Mouse (Mus musculus): ENCODE results near the gene Stam2. TPM values are rescaled to one million over a fixed set of nuclear protein-coding genes. Genes with fewer than 3 reads are reported as not detected.

Stam2 gene
- total and polyA plus RNA-seq, 3 experiments: 9.3 to 20.5 (median 16.5) TPM

- no peaks in the 10 kb centered on the region for H3K27me3 ChIP-seq (replicated peaks)
- H3K27ac ChIP-seq (ENCODE audit: insufficient read depth, low read depth): no peak overlapping the region
- TF ChIP-seq MYC (IDR thresholded peaks at IDR 0.05; ENCODE audit: low read depth, low read length) (no peak), ZNF384 (IDR thresholded peaks at IDR 0.05; ENCODE audit: low read depth, low read length) (no peak), GABPA (IDR thresholded peaks at IDR 0.05; ENCODE audit: insufficient replicate concordance, low read depth, low read length) (no peak), IRF4 (IDR thresholded peaks at IDR 0.05; ENCODE audit: low read depth, low read length) (no peak), CHD2 (IDR thresholded peaks at IDR 0.05; ENCODE audit: low read length) (no peak), ELF1 (IDR thresholded peaks at IDR 0.05; ENCODE audit: low read depth, low read length) (no peak), RCOR1 (conservative IDR thresholded peaks at IDR 0.05; ENCODE audit: low read depth, low read length) (no peak), JUN (IDR thresholded peaks at IDR 0.05; ENCODE audit: insufficient read depth, low read depth, low read length) (no peak), JUND (conservative IDR thresholded peaks at IDR 0.05; ENCODE audit: low read depth, low read length) (no peak), ZC3H11A (IDR thresholded peaks at IDR 0.05; ENCODE audit: low read depth, low read length) (no peak), MEF2A (IDR thresholded peaks at IDR 0.05; ENCODE audit: borderline replicate concordance, low read depth, low read length) (no peak), EP300 (IDR thresholded peaks at IDR 0.05; ENCODE audit: low read length) (no peak), HCFC1 (IDR thresholded peaks at IDR 0.05; ENCODE audit: low read depth, low read length) (no peak)
- in situ Hi-C loops (cut with MboI; ENCODE audit: low pct_ligation_motif_present, low pct_unique_long_range_greater_than_20kb, low sequenced_read_pairs) (no loop called here), dilution Hi-C loops (cut with MboI; ENCODE audit: extremely low pct_ligation_motif_present, extremely low pct_unique_long_range_greater_than_20kb, low sequenced_read_pairs) (no loop called here)
- no peaks in the 10 kb centered on the region for H3K9me3 ChIP-seq (replicated peaks; ENCODE audit: low read length)
- no peak overlapping the region for H3K4me2 ChIP-seq (ENCODE audit: insufficient read depth, low read depth, poor library complexity, severe bottlenecking)
- no peak for DNase-seq (ENCODE audit: extremely low read depth)
- no peak overlapping the region for H3K4me3 ChIP-seq (replicated peaks in 1 of 3; ENCODE audit: low read depth in 2 of 3, low read length in 2 of 3, poor library complexity in 1 of 3)
- no peaks in the 10 kb centered on the region for H3K79me2 ChIP-seq (replicated peaks; ENCODE audit: control insufficient read depth, extremely low read depth, insufficient read depth, poor library complexity, severe bottlenecking)
- H3K4me1 ChIP-seq (ENCODE audit: control insufficient read depth in 1 of 2, insufficient read depth in 2 of 2): peaks cover 4 to 11% of the 10 kb centered on the region in 2 experiments; a peak in 3 of 4 replicates
- H3K36me3 ChIP-seq (replicated peaks in 1 of 2; ENCODE audit: control insufficient read depth in 1 of 2, insufficient read depth in 1 of 2, low read length in 1 of 2): peaks cover 7 to 54% of the 10 kb centered on the region in 2 experiments
- no peak overlapping the region for H3K9ac ChIP-seq (ENCODE audit: insufficient read depth, low read depth)
These were observed 41.7 kb downstream of the Stam2 start for GRCm38 (mm10) chr2:52700352-52700751.

DNA sequence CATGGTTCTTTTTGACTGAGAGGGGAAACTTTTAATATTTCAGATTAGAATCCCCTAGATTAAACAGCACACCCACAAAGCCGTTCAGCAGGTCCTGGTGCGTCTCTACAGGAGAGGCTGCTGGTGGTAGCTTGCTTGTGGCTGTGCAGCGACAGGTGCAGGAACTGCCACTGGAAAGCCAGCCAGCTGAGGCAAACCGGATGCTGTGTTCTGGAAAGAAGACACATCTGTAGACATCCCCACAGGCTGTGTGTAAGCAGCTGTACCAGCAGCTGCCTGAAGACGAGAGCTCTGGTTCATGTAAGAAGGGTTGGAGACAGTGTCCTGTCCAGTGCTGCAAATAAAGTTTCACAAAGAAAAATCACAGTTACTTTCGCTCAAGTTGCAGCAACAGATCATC lies 47.5 kb downstream of the Stam2 start:
- H3K9ac ChIP-seq (ENCODE audit: insufficient read depth, low read depth): no peak overlapping the region
- DNase-seq (ENCODE audit: extremely low read depth): peak; percentile 75
- peak overlapping the region; percentile 51; the same call in 1 of the 2 replicates for H3K4me2 ChIP-seq (ENCODE audit: insufficient read depth, low read depth, poor library complexity, severe bottlenecking)
- in situ Hi-C loops (cut with MboI; ENCODE audit: low pct_ligation_motif_present, low pct_unique_long_range_greater_than_20kb, low sequenced_read_pairs): no loop called here
- no peaks in the 10 kb centered on the region for H3K27me3 ChIP-seq (replicated peaks)
- dilution Hi-C loops (cut with MboI; ENCODE audit: extremely low pct_ligation_motif_present, extremely low pct_unique_long_range_greater_than_20kb, low sequenced_read_pairs): no loop called here
- H3K79me2 ChIP-seq (replicated peaks; ENCODE audit: control insufficient read depth, extremely low read depth, insufficient read depth, poor library complexity, severe bottlenecking): no peaks in the 10 kb centered on the region
- no peak overlapping the region for H3K4me3 ChIP-seq (replicated peaks in 1 of 3; ENCODE audit: low read depth in 2 of 3, low read length in 2 of 3, poor library complexity in 1 of 3)
- H3K4me1 ChIP-seq (ENCODE audit: control insufficient read depth in 1 of 2, insufficient read depth in 2 of 2): peaks cover 14 to 35% of the 10 kb centered on the region in 2 experiments
- H3K36me3 ChIP-seq (replicated peaks in 1 of 2; ENCODE audit: control insufficient read depth in 1 of 2, insufficient read depth in 1 of 2, low read length in 1 of 2): peaks cover 0 to 22% of the 10 kb centered on the region in 2 experiments
- H3K27ac ChIP-seq (ENCODE audit: insufficient read depth, low read depth): peak overlapping the region; percentile 30; the same call in 1 of the 2 replicates
- H3K9me3 ChIP-seq (replicated peaks; ENCODE audit: low read length): no peaks in the 10 kb centered on the region
- TF ChIP-seq NRF1 (IDR thresholded peaks at IDR 0.05; ENCODE audit: low read depth, low read length): no peak
- no peak for TF ChIP-seq NELFE (IDR thresholded peaks at IDR 0.05; ENCODE audit: low read depth, low read length)
- TF ChIP-seq EP300 (IDR thresholded peaks at IDR 0.05; ENCODE audit: low read length): peak; percentile 65
- peak; percentile 78; the same call in 1 of the 2 replicates for TF ChIP-seq ETS1 (conservative IDR thresholded peaks at IDR 0.05; ENCODE audit: low read depth, low read length)
- TF ChIP-seq TCF12 (IDR thresholded peaks at IDR 0.05; ENCODE audit: low read depth, low read length): peak; percentile 99
- no peak for TF ChIP-seq ZNF384 (IDR thresholded peaks at IDR 0.05; ENCODE audit: low read depth, low read length)
- no peak for TF ChIP-seq MEF2A (IDR thresholded peaks at IDR 0.05; ENCODE audit: borderline replicate concordance, low read depth, low read length)
